Mouse (Mus musculus): Measurements from ENCODE around the gene Ccdc169. TPM values are rescaled to one million over a fixed set of nuclear protein-coding genes. Genes with fewer than 3 reads are reported as not detected.
"Not testable (repeated sequence)": the region's sequence is repeated elsewhere in the genome, so short reads cannot be mapped to it uniquely, and the experiment has no call there.

Ccdc169 gene
- polyA plus RNA-seq, 1 experiment from 2014 or later = 0.11 TPM

- H3K36me3 ChIP-seq (ENCODE audit: control insufficient read depth, insufficient read depth, low read length) = no peaks in the 10 kb centered on the region
- WGBS = 76% methylated on average over 5 of the region's 5 CpGs
- no peaks in the 10 kb centered on the region for H3K27me3 ChIP-seq (ENCODE audit: control insufficient read depth, insufficient read depth, low read length)
- H3K27ac ChIP-seq (ENCODE audit: low read depth, low read length) = no peak overlapping the region
- H3K9ac ChIP-seq (replicated peaks; ENCODE audit: low read depth, low read length) = no peak overlapping the region
- H3K9me3 ChIP-seq (ENCODE audit: control insufficient read depth, low read length) = no peaks in the 10 kb centered on the region
- H3K4me3 ChIP-seq (ENCODE audit: low read depth, low read length) = no peak overlapping the region
- ATAC-seq (ENCODE audit: low read depth) = no peak
- no peaks in the 10 kb centered on the region for H3K4me1 ChIP-seq (ENCODE audit: control insufficient read depth, insufficient read depth, low read length)
- H3K4me2 ChIP-seq (ENCODE audit: low read depth, low read length) = no peak overlapping the region
Measured at GRCm38 (mm10) chr3:55195581-55196327, 58.6 kb downstream of the Ccdc169 start.

DNA sequence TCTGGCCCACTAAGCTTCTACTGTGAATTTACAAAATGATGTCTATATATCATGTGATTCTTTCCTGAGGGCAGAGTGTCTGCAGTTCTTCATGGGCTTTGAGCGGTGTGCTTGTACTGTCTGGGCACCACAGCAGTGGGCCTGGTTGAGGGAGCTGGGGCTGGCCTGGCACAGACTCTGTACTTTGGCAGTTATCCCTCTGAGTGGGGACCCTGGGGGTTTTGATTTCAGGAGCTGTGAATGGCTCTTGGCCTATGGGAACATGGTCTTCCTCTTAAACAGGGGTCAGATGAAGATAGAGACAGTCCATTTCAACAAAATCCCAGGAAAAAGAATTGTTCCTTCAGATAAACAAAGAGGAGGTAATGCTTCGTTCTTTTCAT is 59.2 kb downstream of the Ccdc169 start:
- Histone ChIP-seq H3K27ac (ENCODE audit: low read depth, low read length) (no peak overlapping the region), H3K27me3 (ENCODE audit: control insufficient read depth, insufficient read depth, low read length) (no peaks in the 10 kb centered on the region), H3K9ac (replicated peaks; ENCODE audit: low read depth, low read length) (no peak overlapping the region), H3K4me3 (ENCODE audit: low read depth, low read length) (no peak overlapping the region), H3K4me1 (ENCODE audit: control insufficient read depth, insufficient read depth, low read length) (no peaks in the 10 kb centered on the region), H3K9me3 (ENCODE audit: control insufficient read depth, low read length) (no peaks in the 10 kb centered on the region), H3K36me3 (ENCODE audit: control insufficient read depth, insufficient read depth, low read length) (no peaks in the 10 kb centered on the region), H3K4me2 (ENCODE audit: low read depth, low read length) (no peak overlapping the region)
- ATAC-seq (ENCODE audit: low read depth) = no peak
- 74% methylated on average over 2 of the region's 2 CpGs for WGBS

- WGBS = 91% methylated on average over 11 of the region's 11 CpGs
- not testable (repeated sequence) for ATAC-seq (ENCODE audit: low read depth); H3K27me3 ChIP-seq (ENCODE audit: control insufficient read depth, insufficient read depth, low read length); H3K27ac ChIP-seq (ENCODE audit: low read depth, low read length); H3K4me3 ChIP-seq (ENCODE audit: low read depth, low read length); H3K4me1 ChIP-seq (ENCODE audit: control insufficient read depth, insufficient read depth, low read length); H3K9me3 ChIP-seq (ENCODE audit: control insufficient read depth, low read length); H3K9ac ChIP-seq (replicated peaks; ENCODE audit: low read depth, low read length); H3K4me2 ChIP-seq (ENCODE audit: low read depth, low read length); H3K36me3 ChIP-seq (ENCODE audit: control insufficient read depth, insufficient read depth, low read length)
Measured at GRCm38 (mm10) chr3:55203621-55204020, 66.5 kb downstream of the Ccdc169 start.

- H3K9me3 ChIP-seq (ENCODE audit: control insufficient read depth, low read length) = no peaks in the 10 kb centered on the region
- ATAC-seq (ENCODE audit: low read depth) = no peak
- no peak overlapping the region for H3K27ac ChIP-seq (ENCODE audit: low read depth, low read length)
- H3K4me1 ChIP-seq (ENCODE audit: control insufficient read depth, insufficient read depth, low read length) = no peaks in the 10 kb centered on the region
- 96% methylated on average over 2 of the region's 2 CpGs for whole genome bisulfite sequencing
- no peak overlapping the region for H3K4me3 ChIP-seq (ENCODE audit: low read depth, low read length)
- no peaks in the 10 kb centered on the region for H3K27me3 ChIP-seq (ENCODE audit: control insufficient read depth, insufficient read depth, low read length)
- H3K36me3 ChIP-seq (ENCODE audit: control insufficient read depth, insufficient read depth, low read length) = no peaks in the 10 kb centered on the region
- no peak overlapping the region for H3K9ac ChIP-seq (replicated peaks; ENCODE audit: low read depth, low read length)
- no peak overlapping the region for H3K4me2 ChIP-seq (ENCODE audit: low read depth, low read length)
Measured at GRCm38 (mm10) chr3:55206413-55206812, 69.3 kb downstream of the Ccdc169 start.

DNA sequence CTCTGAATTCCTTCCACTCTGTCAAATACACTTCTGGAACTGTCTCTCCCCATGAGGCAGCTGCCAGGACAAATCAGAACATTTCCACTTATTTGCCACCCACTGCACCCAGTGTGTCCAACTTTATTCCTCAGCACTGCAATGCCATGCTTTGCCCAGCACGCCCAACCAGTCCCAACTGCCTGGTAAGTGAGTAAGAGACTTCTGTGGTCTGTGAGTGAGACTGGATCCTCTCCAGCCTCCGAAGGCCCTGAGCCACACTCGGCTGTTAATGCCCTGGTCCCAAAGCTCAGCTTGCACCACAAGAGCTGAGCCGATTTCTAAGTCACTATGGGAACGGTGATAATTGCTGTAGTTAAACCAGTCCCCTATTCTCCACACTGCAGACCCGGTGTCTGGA is 70.5 kb downstream of the Ccdc169 start:
- Histone ChIP-seq H3K27ac (ENCODE audit: low read depth, low read length) (no peak overlapping the region), H3K4me2 (ENCODE audit: low read depth, low read length) (no peak overlapping the region), H3K4me1 (ENCODE audit: control insufficient read depth, insufficient read depth, low read length) (no peaks in the 10 kb centered on the region), H3K4me3 (ENCODE audit: low read depth, low read length) (no peak overlapping the region), H3K9me3 (ENCODE audit: control insufficient read depth, low read length) (no peaks in the 10 kb centered on the region), H3K27me3 (ENCODE audit: control insufficient read depth, insufficient read depth, low read length) (no peaks in the 10 kb centered on the region), H3K9ac (replicated peaks; ENCODE audit: low read depth, low read length) (no peak overlapping the region), H3K36me3 (ENCODE audit: control insufficient read depth, insufficient read depth, low read length) (no peaks in the 10 kb centered on the region)
- WGBS = 55% methylated on average over 6 of the region's 6 CpGs
- no peak; the same call in 1 of the 2 replicates for ATAC-seq (ENCODE audit: low read depth)

DNA sequence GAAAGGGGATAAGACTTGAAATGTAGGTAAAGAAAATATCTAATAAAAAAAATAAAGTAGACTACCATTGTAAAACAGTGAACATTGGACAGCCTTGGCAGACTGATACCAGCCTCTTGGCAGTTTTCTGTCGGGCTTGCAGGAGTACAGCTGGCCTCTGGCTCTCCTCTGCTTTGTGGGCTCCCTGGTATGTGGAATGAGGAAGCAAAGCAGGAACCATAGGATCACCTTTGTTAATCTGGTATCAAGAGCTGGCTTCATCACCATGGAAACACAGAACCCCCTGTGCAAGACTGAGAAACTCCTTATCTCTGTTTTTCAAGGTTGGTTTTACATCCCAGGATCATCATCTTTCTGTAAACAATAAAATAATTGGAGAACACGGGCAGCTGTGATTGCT is 75.1 kb downstream of the Ccdc169 start:
- Histone ChIP-seq H3K27me3 (ENCODE audit: control insufficient read depth, insufficient read depth, low read length) (no peaks in the 10 kb centered on the region), H3K4me1 (ENCODE audit: control insufficient read depth, insufficient read depth, low read length) (0 out of 2 replicates have a peak, but pooled peaks cover 3% of the 10 kb centered on the region), H3K27ac (ENCODE audit: low read depth, low read length) (no peak overlapping the region), H3K4me2 (ENCODE audit: low read depth, low read length) (no peak overlapping the region), H3K9ac (replicated peaks; ENCODE audit: low read depth, low read length) (no peak overlapping the region), H3K4me3 (ENCODE audit: low read depth, low read length) (no peak overlapping the region), H3K36me3 (ENCODE audit: control insufficient read depth, insufficient read depth, low read length) (no peaks in the 10 kb centered on the region), H3K9me3 (ENCODE audit: control insufficient read depth, low read length) (no peaks in the 10 kb centered on the region)
- WGBS = 48% methylated on average over 2 of the region's 2 CpGs
- ATAC-seq (ENCODE audit: low read depth) = no peak

DNA sequence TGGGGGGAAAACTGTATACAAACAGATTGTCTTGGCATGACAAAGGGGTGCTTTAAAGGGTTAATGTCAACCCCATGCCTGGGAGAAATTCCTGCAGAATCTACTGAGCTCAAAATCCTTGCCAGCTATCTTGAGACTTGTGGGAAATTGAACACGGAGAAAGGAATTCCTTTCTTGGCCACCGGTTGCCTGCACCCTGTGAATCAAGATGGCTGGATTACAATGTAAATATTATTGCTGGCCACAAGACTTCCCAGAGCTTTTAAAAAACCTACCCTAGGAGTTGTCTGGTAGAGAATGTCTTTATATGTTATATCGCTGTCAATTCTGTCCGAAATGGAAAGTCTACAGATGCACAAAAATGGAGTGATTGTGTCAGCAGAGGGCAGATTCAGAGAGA is 76.6 kb downstream of the Ccdc169 start:
- Histone ChIP-seq H3K27me3 (ENCODE audit: control insufficient read depth, insufficient read depth, low read length) (no peaks in the 10 kb centered on the region), H3K4me1 (ENCODE audit: control insufficient read depth, insufficient read depth, low read length) (0 out of 2 replicates have a peak, but pooled peaks cover 3% of the 10 kb centered on the region), H3K9me3 (ENCODE audit: control insufficient read depth, low read length) (no peaks in the 10 kb centered on the region), H3K4me3 (ENCODE audit: low read depth, low read length) (no peak overlapping the region), H3K36me3 (ENCODE audit: control insufficient read depth, insufficient read depth, low read length) (no peaks in the 10 kb centered on the region), H3K4me2 (ENCODE audit: low read depth, low read length) (no peak overlapping the region), H3K9ac (replicated peaks; ENCODE audit: low read depth, low read length) (no peak overlapping the region), H3K27ac (ENCODE audit: low read depth, low read length) (no peak overlapping the region)
- no peak for ATAC-seq (ENCODE audit: low read depth)
- 71% methylated on average over 4 of the region's 4 CpGs for WGBS

GRCm38 (mm10) chr3:55214413-55214812 is 77.3 kb downstream of the Ccdc169 start:
- Histone ChIP-seq H3K36me3 (ENCODE audit: control insufficient read depth, insufficient read depth, low read length) (no peaks in the 10 kb centered on the region), H3K4me1 (ENCODE audit: control insufficient read depth, insufficient read depth, low read length) (0 out of 2 replicates have a peak, but pooled peaks cover 3% of the 10 kb centered on the region), H3K4me3 (ENCODE audit: low read depth, low read length) (no peak overlapping the region), H3K27ac (ENCODE audit: low read depth, low read length) (peak overlapping the region; percentile 48; the same call in 1 of the 2 replicates), H3K9me3 (ENCODE audit: control insufficient read depth, low read length) (no peaks in the 10 kb centered on the region), H3K27me3 (ENCODE audit: control insufficient read depth, insufficient read depth, low read length) (no peaks in the 10 kb centered on the region), H3K4me2 (ENCODE audit: low read depth, low read length) (no peak overlapping the region), H3K9ac (replicated peaks; ENCODE audit: low read depth, low read length) (no peak overlapping the region)
- WGBS = 74% methylated on average over 6 of the region's 6 CpGs
- ATAC-seq (ENCODE audit: low read depth) = no peak

- 86% methylated on average over 2 of the region's 2 CpGs for WGBS
Measured at GRCm38 (mm10) chr3:55222502-55222901, 85.4 kb downstream of the Ccdc169 start.

More at GRCm38 (mm10) chr3:55222502-55222901, 85.4 kb downstream of the Ccdc169 start:
- Histone ChIP-seq H3K9ac (replicated peaks; ENCODE audit: low read depth, low read length) (no peak overlapping the region), H3K4me3 (ENCODE audit: low read depth, low read length) (no peak overlapping the region), H3K4me1 (ENCODE audit: control insufficient read depth, insufficient read depth, low read length) (0 out of 2 replicates have a peak, but pooled peaks cover 5% of the 10 kb centered on the region), H3K27ac (ENCODE audit: low read depth, low read length) (no peak overlapping the region), H3K36me3 (ENCODE audit: control insufficient read depth, insufficient read depth, low read length) (no peaks in the 10 kb centered on the region), H3K4me2 (ENCODE audit: low read depth, low read length) (no peak overlapping the region), H3K9me3 (ENCODE audit: control insufficient read depth, low read length) (no peaks in the 10 kb centered on the region), H3K27me3 (ENCODE audit: control insufficient read depth, insufficient read depth, low read length) (no peaks in the 10 kb centered on the region)
- ATAC-seq (ENCODE audit: low read depth) = no peak

Measured in neural tube, embryonic 14.5 days (tissue).